Mouse (Mus musculus) WW6 (cell line): ENCODE results near the gene Rnf114.
A peak's percentile ranks its signal among the peaks of the same experiment; 100 is the strongest.

Experiments
- DNase-seq: peaks from one replicate; pipeline ENCODE4 v3.0.0-alpha.2; 2013; ENCODE audit warnings: low read depth, low spot score

Rnf114 gene

DNA sequence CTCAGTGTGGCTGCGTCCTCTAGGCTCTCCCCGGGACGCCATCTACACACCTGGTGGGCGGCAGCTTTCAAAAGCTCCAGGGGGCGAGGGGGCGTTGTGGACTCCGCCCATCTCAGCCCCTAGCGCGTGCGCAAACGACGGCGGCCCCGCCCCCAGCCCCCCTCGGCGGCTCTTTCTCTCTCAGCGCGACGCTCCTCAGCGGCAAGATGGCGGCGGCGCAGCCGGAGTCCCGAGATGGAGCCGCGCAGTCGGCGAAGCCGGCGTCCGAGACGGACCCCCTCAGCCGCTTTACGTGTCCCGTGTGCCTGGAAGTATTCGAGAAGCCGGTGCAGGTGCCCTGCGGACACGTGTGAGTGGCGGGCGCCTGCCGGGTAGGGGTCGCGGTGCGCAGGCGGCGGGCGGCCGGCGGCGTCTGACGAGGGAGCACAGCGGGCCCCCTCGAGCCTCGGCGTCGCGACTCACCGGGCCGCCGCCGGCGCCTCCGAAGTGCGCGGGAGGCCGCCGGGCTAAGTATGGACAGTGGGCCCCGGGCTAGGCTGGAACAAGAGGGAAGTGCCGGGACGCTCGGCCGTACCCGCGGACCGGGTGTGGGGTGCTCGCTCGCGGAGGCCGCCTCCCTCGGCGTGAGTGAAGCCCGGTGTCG is 10.9 kb downstream of the Rnf114 start:
- peak; percentile 82 for DNase-seq

DNA sequence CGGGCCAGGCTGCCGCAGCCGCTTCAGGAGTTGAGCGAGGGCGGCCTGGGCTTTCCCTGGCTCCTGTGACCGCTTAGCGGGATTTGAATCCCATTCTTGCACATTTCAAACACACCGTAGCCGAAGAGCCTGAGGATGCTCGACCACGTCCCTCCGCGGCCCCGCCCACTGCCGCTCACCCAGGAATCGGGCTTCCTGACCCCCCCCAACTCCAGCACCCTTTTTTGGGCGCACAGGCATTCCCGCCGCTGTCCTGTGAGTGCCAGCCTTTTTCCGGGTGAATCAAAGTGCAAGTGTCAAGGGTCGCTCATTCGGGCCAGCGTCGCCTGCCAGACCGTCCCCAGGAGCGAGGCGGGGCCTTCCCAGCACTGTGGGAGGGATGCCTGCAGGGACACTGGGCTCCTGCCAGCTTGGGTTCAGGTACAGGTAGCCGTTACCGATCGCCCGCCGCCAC is 11.5 kb downstream of the Rnf114 start:
- no peak for DNase-seq

DNA sequence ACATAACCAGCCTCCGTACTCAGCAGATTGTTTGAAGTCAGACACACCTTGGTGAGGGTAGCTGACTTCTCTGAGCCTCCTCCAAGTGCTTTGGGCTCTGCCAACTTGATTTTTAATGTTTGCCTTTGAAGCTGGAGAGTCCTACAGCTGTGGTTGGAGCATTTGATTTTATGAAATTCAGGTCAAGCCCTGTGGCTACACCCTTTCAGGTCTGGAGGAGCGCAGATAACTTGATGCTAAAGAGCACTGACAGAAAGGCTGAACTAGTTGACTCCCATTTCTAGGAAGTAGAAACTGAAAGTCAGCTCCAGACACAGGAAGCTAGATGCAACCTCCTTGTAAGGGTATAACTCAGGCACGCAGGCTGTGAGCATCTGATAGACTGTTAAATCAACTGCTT is 12.7 kb downstream of the Rnf114 start:
- DNase-seq = no peak

DNA sequence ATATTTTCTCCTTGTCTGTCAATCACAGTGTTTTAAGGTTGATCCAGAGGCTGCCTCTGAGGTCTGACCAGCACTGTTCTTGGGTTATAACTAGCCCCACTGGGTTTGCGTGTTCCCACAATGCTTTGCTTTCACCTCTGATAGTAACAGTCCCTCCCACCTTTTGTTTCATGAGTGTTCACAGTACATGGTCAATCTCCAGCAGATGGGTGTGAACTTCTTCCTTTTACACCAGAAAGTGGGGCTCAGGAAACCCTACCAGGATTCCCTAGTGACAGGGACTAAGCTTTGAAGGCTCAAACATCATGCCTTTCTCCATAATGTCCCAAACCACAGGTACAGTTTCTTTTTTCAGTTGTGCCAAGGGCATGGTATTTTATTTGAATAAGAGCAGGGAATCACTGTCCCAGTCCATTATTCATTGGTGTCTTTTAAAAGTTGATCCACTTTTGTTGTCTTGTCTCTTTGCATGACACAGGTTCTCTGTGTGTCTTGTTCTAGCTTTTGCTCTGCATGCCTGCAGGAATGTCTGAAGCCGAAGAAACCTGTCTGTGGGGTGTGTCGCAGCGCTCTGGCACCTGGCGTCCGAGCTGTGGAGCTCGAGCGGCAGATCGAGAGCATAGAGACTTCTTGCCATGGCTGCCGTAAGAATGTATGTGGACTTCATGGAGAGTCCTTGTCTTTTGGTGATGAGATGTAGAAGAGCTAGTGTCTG is 14.3 kb downstream of the Rnf114 start:
- no peak for DNase-seq

DNA sequence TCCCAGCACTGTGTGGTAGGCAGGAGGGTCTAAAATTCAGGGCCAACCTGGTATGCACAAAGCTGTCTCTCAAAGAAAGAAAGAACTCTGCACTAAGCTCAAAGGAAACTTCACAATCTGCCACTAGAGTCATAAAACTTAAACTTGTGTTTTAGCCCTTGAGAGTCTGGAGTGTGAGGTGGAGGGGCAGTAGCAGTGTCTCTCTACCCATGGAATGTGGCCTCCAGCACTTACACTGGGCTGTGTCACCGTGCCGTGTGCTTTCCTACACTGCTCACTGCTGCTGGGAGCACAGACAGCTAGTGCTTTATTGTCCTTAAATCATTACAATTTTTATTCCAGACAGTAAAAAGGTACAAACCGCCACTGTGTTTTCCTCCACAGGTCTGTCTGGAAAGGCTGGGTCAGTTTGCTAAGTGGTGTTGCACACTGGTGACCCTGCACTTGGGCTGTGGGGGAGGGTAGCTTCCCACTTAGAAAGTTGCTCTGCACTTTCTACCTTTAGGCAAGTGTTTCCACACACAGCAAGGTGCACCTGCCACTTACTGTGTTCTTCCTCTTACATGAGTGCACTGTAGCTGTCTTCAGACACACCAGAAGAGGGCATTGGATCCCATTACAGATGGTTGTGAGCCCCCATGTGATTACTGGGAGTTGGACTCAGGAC is 15.4 kb downstream of the Rnf114 start:
- no peak for DNase-seq

DNA sequence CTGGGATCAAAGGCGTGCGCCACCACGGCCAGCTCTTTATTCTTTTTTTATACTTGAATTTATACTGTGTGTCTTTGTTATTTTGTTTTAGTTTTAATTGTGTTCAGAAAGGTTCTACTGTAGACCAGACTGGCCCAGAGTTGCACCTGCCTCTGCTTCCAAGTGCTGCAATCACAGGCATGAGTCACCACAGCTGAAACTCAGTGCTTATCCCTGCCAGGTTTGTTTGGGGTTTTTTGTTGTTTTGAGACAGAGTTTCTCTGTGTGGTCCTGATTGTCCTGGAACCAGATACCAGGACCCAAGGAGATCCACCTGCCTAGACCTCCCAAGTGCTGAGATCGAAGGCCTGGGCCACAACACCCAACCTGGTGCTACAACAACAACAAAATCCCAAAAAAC is 16.1 kb downstream of the Rnf114 start:
- no peak for DNase-seq

DNA sequence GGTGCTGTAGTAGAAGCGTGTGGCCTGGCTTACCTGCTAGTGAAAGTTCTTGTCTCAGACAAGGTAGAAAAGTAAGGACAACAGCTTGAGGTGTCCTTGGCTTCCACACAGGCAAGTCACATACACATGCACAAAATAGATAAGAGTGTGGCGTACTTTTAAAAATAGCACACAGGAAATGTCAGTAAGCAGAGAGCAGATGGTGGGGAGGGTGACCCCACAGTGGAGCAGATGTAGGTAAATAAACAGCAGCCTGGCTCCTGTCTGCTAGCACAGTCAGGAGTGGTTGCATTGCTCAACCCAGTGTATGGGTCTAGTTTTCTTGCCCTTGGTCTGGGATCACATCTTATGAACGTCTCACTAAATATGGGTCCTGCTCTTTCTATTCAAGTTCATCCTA is 18.0 kb downstream of the Rnf114 start:
- DNase-seq = no peak

DNA sequence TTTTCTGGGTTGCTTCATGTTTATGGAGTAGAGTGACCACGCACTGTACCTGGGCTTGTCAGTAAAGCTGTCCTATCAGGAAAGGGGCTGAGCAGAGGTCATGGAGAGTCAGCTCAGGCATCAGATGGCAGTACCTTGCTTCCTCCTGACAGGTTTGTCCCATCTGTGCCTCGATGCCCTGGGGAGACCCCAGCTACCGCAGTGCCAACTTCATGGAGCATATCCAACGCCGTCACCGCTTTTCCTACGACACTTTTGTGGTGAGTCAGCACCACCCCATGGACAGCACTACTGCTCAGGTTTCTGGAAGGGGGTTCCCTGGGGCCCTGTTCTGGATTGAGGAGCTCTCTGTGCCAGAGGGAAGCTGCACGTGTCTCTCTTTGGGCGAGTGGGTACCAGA is 19.9 kb downstream of the Rnf114 start:
- no peak for DNase-seq

DNA sequence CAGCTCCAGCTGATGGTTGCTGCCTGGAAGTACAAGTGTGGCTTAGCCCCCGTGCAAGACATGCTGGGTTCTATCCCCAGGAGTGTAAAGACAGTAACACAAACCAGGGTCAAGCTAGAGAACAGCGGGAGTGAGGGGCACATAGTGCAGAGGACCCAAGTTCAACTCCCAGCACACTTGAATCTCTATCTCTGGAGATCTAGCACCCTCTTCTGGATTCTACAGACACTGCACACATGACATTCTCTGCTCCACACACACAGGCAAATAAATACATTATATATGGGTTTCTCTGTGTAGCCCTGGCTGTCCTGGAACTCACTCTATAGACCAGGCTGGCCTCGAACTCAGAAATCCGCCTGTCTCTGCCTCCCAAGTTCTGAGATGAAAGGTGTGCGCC is 20.5 kb downstream of the Rnf114 start:
- DNase-seq = no peak

DNA sequence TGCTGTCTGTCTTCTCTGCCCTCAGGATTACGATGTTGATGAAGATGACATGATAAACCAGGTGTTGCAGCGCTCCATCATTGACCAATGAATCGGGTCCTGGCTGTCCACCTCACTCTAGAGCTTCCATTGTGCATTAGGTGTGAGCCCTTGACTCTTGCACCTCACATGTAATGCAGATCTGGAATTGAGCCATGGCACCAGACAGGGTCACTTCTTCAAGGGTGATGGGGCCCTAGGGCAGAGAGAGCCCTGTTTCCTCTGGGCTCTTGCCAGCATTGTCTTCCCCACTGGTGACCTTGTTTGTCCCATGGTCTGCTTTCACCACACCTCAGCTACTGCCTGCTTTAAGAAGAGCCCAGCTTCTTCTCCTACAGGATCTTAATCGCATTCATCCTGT is 22.2 kb downstream of the Rnf114 start:
- no peak for DNase-seq

DNA sequence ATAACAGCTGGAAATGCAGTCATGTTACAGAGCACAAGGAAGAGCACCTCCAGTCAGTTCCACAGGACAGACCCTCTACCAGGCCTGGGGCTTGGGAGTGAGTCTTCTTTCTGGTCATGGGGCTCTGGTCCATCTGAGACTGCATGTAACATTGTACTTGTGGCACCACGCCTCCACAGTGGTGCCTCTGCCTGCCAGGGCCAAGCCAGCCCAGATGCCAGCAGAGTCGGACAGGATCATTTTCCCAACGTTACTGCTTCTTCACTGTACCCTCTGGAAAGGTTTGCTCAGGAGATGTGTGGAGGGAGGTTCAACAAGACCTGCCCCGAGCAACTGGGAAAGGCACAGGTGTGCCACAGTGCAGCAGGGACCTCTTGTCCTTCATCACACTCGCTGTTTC is 23.2 kb downstream of the Rnf114 start:
- DNase-seq = no peak

DNA sequence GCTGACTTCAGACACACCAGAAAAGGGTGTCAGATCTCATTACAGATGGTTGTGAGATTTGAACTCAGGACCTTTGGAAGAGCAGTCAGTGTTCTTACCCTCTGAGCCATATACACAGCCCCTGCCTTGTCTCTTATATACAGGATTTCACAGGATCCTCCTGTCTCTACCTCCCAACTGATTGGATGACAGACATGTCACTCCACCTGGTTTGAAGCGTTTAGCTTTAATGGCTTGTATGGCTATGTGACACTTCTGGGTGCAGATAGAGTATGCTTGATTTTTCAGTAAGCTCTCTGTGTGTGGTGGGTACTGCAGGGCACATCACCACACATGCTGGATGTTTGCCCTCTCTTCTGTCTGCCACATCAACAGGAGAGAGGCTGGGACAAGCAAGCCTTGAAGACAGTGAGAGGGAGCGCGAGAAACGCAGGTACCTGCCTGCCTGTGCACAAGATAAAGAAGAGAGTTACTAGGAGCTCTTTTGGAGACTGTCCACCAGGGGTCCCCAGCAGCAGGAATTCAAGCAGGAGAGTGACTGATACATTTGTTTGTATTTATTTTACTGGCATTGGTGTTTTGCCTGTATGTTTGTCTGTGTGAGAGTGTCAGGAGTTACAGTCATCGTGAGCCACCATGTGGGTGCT is 27.3 kb downstream of the Rnf114 start:
- no peak for DNase-seq

DNA sequence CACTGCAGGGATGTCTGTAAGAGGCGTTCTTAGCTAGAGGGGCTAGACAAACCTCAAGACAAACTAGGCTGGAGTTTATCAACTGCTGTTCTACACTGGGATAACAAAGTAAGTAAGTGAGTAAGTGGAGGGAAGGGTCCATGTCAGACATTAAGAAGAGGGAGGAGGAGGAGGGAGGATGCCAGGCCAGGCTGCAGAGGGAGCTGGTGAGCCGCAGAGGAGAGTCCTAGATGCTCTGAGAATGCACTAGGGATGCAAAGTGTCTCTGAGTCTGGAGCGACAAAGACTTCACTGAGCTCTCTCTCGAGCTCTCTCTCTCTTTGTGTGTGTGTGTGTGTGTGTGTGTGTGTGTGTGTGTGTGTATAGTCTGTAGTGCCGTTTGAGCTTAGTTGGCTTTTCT is 35.8 kb downstream of the Rnf114 start:
- DNase-seq = no peak

DNA sequence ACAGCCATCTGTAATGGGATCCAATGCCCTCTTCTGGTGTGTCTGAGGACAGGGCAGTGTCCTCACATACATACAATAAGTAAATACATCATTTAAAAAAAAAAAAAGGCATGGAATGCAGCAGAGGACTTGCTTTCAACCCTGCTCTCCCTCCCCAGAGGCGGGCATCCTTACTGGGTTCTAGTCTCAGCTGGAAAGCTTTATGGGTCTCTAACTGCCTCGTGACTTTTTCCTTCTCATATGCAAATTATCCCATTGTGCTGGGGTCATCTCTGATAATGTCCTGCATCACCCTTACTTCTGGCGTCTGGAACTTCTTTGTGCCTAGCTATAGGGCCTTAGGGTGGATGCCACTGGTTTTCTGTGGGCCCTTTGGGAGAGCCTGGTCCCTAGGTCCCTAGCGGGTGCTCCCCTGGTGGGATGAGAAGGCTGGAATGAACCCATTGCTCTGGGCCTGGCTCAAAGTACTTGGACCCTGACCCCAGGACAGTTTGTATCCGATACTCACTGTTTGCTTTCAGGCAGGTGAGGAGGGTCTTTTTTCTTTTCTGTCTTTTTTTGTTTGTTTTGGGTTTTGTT is 37.6 kb downstream of the Rnf114 start:
- no peak for DNase-seq

DNA sequence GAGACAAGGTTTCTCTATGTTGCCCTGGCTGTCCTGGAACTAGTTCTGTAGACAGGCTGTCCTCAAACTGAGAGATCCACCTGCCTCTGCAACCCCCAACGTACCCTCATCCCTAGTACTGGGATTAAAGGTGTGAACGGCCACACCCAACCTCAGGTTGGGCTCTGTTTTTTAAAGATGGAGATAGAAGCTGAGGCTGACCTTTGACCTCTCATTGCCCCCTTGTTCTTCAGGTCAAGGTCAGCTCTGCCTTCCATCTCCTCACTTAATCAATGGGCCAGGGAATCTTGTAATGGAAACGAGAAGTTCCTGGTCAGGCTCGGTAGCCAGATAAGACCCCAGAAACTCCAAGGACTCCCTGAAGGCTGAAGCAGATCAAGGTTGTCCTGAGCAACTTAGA is 38.1 kb downstream of the Rnf114 start:
- no peak for DNase-seq

DNA sequence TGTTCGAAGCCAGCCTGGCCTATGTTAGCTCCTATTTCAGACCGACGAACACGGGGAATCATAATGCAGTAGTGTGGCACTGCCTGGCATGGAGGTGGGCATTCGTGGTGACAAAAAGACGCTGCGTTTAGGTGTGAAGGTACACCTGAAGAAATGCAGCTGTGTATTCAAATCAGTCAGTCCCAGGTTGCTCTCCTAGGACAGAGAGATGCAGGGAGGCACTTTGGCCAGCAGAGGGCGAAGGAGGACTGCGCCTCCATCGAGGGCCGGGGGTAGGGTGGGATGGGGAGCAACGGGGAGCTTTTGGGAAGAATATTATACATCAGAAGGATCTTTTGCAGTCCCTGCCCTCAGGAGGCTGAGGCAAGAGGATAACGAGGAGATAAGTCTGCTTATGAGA is 39.7 kb downstream of the Rnf114 start:
- no peak for DNase-seq

DNA sequence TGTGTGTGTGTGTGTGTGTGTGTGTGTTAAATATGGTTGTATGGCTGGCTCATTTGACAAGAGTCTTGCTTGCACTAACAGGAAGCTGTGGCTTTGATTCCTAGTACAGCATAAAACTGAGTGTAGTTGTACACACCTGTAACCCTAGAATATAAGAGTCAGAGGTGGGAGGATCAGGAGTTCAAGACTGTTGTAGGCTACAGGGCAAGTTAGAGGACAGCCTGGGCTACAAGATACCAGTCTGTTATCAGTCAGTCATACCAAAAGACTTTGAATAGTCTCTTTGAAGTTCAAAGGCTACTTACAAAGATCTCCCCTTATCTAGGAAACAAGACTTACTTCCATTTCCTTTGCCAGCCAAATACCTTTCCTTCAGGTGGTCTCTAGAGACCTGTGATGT is 41.4 kb downstream of the Rnf114 start:
- no peak for DNase-seq

DNA sequence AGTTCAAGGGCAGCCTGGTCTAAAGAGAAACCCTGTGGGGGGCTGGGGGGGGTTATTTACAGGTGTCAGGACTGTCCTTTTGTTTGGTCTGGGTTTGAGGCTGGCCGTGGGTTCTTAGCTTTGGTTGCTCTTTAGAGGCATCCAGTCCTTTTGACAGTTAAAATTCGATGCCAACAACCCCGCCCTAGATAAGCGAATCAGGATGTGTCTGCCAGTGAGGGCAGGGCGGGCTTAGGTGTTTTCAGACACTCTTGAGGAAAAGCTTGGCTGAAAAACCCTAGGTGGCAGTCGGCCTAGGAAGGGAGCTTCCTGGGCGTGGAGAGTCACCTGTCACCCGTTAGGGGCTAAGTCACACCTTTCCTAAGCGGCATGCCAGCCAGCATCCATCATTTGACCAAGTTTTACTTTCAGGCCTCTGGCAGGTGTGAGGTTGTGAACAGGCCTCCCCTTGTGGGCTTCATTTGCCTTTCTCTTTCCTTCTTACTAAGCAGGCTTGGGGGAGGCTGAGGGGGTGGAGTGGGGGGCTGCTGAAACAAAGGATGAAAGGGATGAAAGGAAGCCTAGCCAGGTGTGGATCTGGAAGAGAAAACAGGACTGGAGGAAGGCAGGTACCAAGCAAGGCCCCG is 44.0 kb downstream of the Rnf114 start:
- DNase-seq = no peak

DNA sequence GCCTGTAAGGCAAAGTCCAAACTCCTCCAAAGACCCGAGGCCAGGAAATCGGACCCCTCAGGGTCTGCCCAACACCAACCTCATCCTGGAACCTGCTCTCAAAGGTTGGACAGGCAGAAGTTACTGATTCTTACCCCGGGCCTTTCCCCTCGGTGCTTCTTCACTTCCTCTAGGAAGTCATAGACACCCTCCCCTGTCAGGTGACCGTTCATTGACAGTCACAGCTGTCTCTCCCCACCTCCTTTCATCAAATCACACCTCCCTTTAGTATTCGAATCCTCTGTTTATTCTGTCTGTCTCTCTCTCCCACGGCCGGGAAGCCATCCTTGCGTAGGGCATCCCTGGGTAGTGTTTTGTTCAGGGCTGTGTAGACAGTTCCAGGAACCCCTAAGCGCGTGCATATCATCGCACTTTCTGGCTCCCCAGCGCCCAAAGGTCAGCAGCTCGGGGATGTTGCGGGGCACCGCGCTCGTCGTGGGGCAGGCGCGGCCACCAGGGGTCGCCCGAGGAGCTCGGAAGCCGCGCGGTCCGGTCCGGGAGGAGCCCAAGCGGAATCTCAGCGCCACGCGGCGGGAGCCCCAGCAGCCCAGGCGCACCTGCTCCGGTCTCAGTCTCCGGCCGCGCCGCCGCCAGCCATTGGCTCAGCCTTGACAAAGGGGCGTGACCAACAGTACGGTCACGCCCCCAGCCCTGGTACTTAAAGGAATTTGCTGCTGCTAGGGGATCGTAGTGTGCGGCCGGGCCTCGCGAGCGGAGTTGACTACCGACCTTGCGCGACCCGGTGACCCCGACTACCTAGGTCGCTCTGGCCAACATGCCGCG is 45.2 kb downstream of the Rnf114 start, which contains the start of gene Snai1:
TSS of gene Snai1 (plus strand) at position 720 of the 822 bp plus-strand sequence.
- peak; percentile 92 for DNase-seq

DNA sequence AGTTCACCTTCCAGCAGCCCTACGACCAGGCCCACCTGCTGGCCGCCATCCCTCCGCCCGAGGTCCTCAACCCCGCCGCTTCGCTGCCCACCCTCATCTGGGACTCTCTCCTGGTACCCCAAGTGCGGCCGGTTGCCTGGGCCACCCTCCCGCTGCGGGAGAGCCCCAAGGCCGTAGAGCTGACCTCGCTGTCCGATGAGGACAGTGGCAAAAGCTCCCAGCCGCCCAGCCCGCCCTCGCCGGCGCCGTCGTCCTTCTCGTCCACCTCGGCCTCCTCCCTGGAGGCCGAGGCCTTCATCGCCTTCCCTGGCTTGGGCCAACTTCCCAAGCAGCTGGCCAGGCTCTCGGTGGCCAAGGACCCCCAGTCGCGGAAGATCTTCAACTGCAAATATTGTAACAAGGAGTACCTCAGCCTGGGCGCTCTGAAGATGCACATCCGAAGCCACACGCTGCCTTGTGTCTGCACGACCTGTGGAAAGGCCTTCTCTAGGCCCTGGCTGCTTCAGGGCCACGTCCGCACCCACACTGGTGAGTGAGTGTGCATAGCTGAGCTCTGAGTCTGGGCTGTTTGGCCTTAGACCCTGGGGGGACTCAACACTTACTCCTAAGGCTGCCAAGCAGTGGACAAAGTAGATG is 46.3 kb downstream of the Rnf114 start:
- no peak for DNase-seq
